Mouse (Mus musculus) heart, embryonic 13.5 days (tissue): ENCODE data around the gene Armh4. TPM values are rescaled to one million over a fixed set of nuclear protein-coding genes. Genes with fewer than 3 reads are reported as not detected.

Experiments
- ATAC-seq: fragments of 200-750 bp; cut with Nextera tagmentation; 2 replicates; pipeline ENCODE4 v1.8.0; 2017; ENCODE audit warnings: moderate TSS enrichment; ENCODE audit not compliant: insufficient number of reproducible peaks, low FRiP score, low TSS enrichment; ENCODE audit errors: extremely low read depth
- H3K27ac ChIP-seq: fragments of 300-500 bp; sonication (generic); replicated peaks from 2 replicates; pipeline ENCODE4 v1.5.1; 2015; ENCODE audit warnings: moderate library complexity, mild to moderate bottlenecking, inconsistent platforms
- H3K27me3 ChIP-seq: fragments of 300-500 bp; sonication (generic); replicated peaks from 2 replicates; pipeline ENCODE4 v1.6.1; 2015; ENCODE audit warnings: mild to moderate bottlenecking, inconsistent platforms
- H3K36me3 ChIP-seq: fragments of 300-500 bp; sonication (generic); 2 replicates; pipeline ENCODE4 v1.6.1; 2015; ENCODE audit warnings: mild to moderate bottlenecking, inconsistent platforms
- H3K4me1 ChIP-seq: fragments of 300-500 bp; sonication (generic); 2 replicates; pipeline ENCODE4 v1.6.1; 2015; ENCODE audit warnings: inconsistent platforms
- H3K4me2 ChIP-seq: fragments of 300-500 bp; sonication (generic); 2 replicates; pipeline ENCODE4 v1.6.1; 2015; ENCODE audit warnings: inconsistent platforms, mild to moderate bottlenecking, moderate library complexity
- H3K4me3 ChIP-seq: fragments of 300-500 bp; sonication (generic); 2 replicates; pipeline ENCODE4 v1.5.1; 2015; ENCODE audit warnings: moderate library complexity, mild to moderate bottlenecking, inconsistent platforms
- H3K9ac ChIP-seq: fragments of 300-500 bp; sonication (generic); 2 replicates; pipeline ENCODE4 v1.6.1; 2015; ENCODE audit warnings: inconsistent platforms, mild to moderate bottlenecking, moderate library complexity
- H3K9me3 ChIP-seq: fragments of 300-500 bp; sonication (generic); 2 replicates; pipeline ENCODE4 v1.6.1; 2016; ENCODE audit warnings: inconsistent platforms
- WGBS: fragments of 180-500 bp; shearing (Covaris S2); methylation state at CpG from one replicate; pipeline ENCODE4 v1.1.7; 2015; ENCODE audit warnings: mixed read lengths; 5-methylcytosine and 5-hydroxymethylcytosine counted together
- polyA plus RNA-seq: library from polyadenylated mRNA; unstranded; fragments of >200 nt; fragmentation: Nextera tagmentation; extraction: Ambion mirVana; gene quantifications from 2 replicates; pipeline ENCODE4 v1.2.1, GENCODE M21; 2015

Armh4 gene
- polyA plus RNA-seq, 1 experiment from 2014 or later, result 57.5 TPM

GRCm38 (mm10) chr14:49626055-49626454 is 157.1 kb downstream of the Armh4 start:
- 66% methylated on average over 4 of the region's 4 CpGs for WGBS
- no peak overlapping the region for H3K4me3 ChIP-seq

More at GRCm38 (mm10) chr14:49626055-49626454, 157.1 kb downstream of the Armh4 start:
- no peaks in the 10 kb centered on the region for H3K27me3 ChIP-seq
- ATAC-seq, result no peak
- H3K36me3 ChIP-seq, result no peaks in the 10 kb centered on the region
- H3K9me3 ChIP-seq, result no peaks in the 10 kb centered on the region
- H3K4me1 ChIP-seq, result no peaks in the 10 kb centered on the region
- H3K9ac ChIP-seq, result no peak overlapping the region
- no peak overlapping the region for H3K27ac ChIP-seq
- no peak overlapping the region for H3K4me2 ChIP-seq

Other genes starting within 250 kb of the Armh4 start
- not detected in 2 replicates for gene Olfr722, start 118.6 kb upstream of the Armh4 start, polyA plus RNA-seq
- gene Olfr723, start 148.4 kb upstream of the Armh4 start, polyA plus RNA-seq, result not detected in 2 replicates
- gene Olfr724, start 179.9 kb upstream of the Armh4 start, polyA plus RNA-seq, result not detected in 2 replicates